Mouse (Mus musculus): ENCODE measurements around the gene B3galt1.

B3galt1 gene

DNA sequence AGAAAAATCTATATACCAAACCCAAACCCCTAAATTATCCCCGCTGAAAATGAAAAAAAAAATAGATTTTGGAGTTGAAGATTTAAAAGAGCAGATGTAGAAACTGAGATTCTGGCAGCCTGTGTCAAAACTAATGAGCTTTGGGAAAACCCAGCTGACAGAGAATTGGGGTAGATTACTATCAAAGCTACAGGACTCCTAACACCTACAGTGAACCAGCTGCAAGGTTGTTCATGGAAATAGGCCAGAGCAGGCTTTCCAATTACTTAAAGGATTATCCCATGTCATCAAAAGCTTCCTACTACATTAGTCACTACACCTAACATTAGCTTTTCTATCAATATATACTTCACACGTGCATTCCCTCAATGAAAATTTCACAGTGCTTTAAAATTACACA lies 165.1 kb downstream of the B3galt1 start:
- no peak for DNase-seq (ENCODE audit: low spot score)

DNA sequence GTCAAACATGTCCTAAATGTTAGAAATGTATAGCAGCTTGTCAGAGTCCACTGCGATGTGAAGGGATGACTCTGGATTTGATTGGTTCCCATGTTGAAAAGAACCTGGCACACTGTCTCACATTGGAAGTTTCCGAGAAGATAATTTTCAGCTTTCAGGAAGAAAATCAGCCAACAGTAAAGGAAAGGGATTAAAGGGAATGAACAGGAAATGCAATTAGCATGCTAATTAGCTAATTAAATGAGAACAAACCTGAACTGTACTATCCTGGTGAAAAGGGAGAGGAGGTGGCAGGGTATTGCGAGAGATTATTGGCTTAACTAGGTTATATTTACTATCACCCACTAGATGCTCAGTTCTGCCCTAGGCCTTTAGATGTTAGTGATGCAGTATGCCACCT lies 185.9 kb downstream of the B3galt1 start:
- DNase-seq (ENCODE audit: low spot score), result no peak

GRCm38 (mm10) chr2:67756507-67756906 lies 190.8 kb downstream of the B3galt1 start:
- DNase-seq (ENCODE audit: low spot score), result no peak

GRCm38 (mm10) chr2:67787536-67787935 lies 221.9 kb downstream of the B3galt1 start:
- no peak for DNase-seq (ENCODE audit: low spot score)

DNA sequence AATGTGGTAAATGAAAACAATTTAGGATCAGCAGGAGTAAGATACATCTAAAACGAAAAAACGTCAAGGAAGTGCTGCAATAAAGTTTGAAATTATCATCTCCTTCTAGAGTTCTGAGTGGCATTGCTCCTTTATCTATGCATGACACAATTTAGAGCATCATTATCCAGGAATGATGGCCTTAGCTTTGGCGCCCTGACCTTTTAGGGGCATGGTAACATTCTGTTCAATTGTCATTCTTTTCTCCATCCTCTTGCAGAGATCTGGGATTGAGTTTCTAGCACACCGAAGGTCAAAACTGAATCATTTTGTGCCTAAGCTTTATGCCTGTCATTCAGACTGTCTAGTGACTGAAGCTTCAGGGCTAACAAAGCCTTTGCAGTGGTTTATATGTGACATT lies 231.9 kb downstream of the B3galt1 start:
- no peak for DNase-seq (ENCODE audit: low spot score)

GRCm38 (mm10) chr2:67799981-67800380 lies 234.3 kb downstream of the B3galt1 start:
- no peak for DNase-seq (ENCODE audit: low spot score)

DNA sequence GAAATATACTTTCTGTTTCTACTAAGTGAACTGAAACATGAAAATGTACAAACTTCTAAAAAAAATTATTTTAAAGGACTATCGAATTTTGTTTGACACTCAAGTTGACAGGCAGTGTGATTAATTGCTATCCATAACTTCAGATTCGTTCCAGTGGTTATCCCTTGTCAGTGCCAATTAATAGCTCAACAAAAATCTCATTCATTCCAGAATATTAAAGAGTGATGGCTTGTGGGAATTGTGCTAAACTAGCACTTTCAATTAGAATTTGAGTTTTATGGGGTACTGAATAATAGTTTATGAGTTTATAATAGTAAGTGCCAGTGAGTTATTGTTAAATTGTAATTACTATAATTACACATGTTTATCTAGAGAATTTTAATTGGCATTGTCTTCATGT lies 250.5 kb downstream of the B3galt1 start:
- no peak for DNase-seq (ENCODE audit: low spot score)

- DNase-seq (ENCODE audit: low spot score), result no peak
Measured at GRCm38 (mm10) chr2:67818014-67818413, 252.3 kb downstream of the B3galt1 start.

DNA sequence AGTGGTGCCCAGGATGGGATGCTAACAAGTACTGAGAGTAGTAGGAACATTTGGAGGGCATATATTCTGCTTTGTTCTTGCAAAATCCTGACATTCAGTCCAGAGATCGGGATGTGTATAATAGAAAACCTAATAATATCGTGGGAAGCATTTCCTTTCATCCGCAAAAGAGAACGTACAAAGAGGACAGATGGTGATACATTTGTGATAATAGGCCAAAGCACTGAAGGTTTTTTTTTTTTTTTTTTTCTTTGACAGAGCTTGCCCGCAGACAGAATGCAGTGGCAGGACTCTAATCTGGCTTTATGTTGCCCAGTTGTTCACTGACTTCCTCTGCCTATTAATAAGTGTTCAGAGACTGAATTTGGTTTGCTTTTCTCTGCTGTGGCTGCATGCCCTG lies 256.7 kb downstream of the B3galt1 start:
- DNase-seq (ENCODE audit: low spot score), result no peak

DNA sequence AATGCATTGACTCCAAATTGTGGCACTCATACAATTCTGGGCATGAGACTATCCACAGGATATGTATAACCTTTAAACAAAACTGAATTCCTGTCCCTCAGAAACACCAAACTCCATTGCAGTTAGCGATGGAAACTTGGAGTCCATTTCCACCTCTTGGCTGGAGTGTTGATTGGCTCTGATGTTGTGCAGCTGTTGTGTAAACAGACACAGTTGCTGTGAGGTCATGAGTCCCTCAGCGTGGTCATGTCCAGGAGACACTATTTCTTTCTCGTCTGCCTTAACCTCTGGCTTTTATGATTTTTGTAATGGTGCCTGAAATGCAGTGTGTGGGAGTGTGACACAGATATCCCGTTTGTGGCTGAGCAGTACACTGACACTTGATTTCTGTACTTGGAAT lies 262.0 kb downstream of the B3galt1 start:
- no peak for DNase-seq (ENCODE audit: low spot score)

DNA sequence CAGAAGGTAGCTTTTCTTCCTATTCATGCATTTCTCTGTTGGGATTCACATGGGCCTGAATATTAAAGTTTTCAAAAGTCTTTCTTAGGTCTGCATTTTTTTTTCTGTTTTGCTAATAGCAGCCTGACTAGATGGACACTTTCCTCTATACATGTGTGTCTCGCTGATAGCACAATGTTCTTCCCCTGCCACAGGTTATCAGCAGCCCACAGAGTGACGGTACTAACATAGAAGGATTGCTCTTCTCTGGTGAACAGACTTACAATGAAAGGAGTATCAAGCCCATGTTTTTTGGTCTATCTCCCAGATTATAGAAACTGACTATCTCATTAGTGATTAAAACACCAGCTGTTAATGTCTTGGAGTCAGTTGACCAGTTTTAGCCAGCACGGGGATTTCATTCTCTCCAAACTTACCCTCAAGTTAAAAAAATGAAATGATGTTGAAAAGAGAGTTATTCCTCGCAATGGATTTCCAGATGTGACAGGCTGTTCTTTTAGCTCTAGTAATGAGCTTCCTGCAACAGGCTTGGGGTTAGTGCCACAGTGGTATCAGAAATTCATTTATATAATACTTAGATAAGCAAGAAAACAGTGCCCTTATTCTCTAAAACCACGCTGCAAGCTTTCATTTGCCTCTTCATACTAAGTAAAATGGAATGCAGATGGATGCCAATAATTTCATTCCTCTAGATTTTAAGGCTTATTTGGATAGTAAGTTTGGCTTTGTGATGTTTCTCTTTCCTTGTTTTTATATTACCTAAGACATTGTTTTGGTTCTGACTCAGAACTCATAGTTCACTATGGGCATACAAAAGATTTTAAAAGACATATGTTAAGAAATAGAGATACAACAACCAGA lies 263.6 kb downstream of the B3galt1 start:
- no peak for DNase-seq (ENCODE audit: low spot score)

GRCm38 (mm10) chr2:67847806-67848205 lies 282.1 kb downstream of the B3galt1 start:
- DNase-seq (ENCODE audit: low spot score), result no peak

DNA sequence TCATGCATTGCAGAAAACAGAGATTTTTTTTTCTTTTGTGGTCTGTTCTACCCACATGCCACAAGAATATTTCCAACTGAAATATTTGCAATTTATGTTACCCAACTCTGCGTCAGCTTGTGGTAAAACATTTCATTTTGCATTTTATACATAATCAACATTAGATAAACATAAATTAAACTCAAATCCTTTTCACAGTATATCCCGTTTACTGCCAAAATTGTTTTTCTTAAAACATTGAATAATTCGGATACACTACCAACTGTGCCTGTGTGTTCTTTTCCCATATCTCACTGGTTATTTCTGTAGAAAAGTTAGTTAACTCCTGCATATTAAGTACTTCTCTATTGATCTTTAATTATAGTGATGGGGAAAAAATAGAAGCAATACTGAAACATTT lies 285.1 kb downstream of the B3galt1 start:
- no peak for DNase-seq (ENCODE audit: low spot score)

- no peak for DNase-seq (ENCODE audit: low spot score)
Measured at GRCm38 (mm10) chr2:67858340-67858739, 292.7 kb downstream of the B3galt1 start.

GRCm38 (mm10) chr2:67859004-67859403 lies 293.3 kb downstream of the B3galt1 start:
- no peak for DNase-seq (ENCODE audit: low spot score)

DNA sequence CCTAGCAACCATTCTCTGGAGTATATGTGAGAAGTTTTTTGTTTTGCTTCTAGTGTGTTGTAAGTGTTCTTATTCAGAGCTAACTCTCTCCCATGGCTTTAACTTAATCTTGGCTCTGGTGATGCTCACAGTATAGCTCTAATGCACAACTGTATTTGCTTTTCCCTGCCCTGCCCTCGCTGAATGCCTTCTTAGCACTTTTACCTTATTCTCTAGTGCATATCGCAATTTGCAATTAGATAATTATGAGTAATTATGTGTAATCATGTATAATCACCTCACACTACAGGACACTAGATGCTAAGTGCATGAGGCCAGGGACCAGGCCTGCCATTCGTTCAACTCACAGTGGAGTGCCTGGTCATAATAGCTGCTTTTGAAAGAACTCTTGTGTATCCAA lies 307.7 kb downstream of the B3galt1 start:
- no peak for DNase-seq (ENCODE audit: low spot score)

DNA sequence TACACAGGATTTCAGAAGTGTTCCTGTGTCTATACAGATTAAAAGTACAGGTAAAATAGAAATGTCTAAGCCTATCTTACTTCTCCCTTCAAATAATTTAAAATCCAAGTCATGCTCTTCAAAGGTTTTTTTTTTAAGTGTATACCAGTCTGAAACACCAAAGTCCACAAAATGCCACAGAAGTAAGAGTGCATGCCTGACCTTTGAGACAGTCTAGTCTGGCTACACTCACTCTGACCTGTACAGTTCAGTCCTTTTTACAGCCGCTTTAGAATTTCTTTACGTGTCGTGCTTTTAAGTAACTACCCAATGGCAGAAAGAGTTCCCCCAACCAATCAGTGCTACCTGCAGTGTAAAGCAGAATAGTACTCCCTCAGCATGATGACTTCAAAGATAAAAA lies 314.2 kb downstream of the B3galt1 start:
- DNase-seq (ENCODE audit: low spot score), result no peak

- no peak for DNase-seq (ENCODE audit: low spot score)
Measured at GRCm38 (mm10) chr2:67881713-67882281, 316.1 kb downstream of the B3galt1 start.

GRCm38 (mm10) chr2:67897956-67898689 lies 332.5 kb downstream of the B3galt1 start:
- DNase-seq (ENCODE audit: low spot score), result no peak

- DNase-seq (ENCODE audit: low spot score), result no peak
Measured at GRCm38 (mm10) chr2:67901574-67901973, 335.9 kb downstream of the B3galt1 start.

GRCm38 (mm10) chr2:67902651-67903292 lies 337.1 kb downstream of the B3galt1 start:
- DNase-seq (ENCODE audit: low spot score), result no peak

GRCm38 (mm10) chr2:67903769-67904168 lies 338.1 kb downstream of the B3galt1 start:
- no peak for DNase-seq (ENCODE audit: low spot score)

DNA sequence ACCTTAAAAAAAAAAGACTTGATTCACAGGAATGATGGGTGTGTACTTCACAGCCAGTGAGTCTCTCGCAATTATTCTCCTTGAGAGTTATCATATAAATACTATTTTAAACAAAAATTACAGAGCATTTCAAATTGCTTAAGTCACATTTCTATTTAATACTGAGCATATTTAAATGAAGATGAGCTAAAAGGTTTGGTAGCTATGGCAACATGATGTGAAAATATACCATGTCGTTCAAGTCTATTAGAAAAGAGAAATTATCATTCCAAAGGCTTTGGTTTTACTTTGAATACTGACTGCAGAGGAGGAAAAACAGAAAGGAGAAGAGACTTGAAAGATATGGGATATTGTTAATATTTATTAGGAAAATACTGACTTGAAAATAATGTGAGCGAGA lies 366.3 kb downstream of the B3galt1 start:
- DNase-seq (ENCODE audit: low spot score), result no peak
